In the genomic region with DNA sequence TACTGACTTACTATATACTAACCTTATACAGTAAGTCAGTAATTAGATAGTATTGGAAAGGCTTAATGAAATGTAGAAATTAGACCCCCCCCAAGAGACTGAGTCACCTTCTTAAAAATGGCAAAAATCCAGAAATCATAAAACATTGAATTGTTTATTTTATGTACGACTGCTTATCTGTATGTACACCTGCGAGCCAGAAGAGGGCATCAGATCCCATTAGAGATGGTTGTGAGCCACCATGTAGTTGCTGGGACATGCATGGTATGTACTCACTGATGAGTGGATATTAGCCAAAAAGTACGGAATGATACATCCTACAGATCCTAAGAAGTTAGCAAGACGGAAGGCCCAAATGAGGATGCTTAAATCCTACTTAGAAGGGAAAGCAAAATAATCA, we compare ENCODE assay signal across 31 mouse cellular contexts. TPM values are rescaled to one million over a fixed set of nuclear protein-coding genes. Genes with fewer than 3 reads are reported as not detected.
A peak's percentile ranks its signal among the peaks of the same experiment; 100 is the strongest.
DNase-seq lines count a peak whose midpoint lies in the region; ATAC-seq and TF ChIP-seq lines count a peak whose summit lies in the region.
"Had no signal": no experiment of that assay in that cellular context is flagged by ENCODE, and none has a peak within 500 bp of the region (broad histone marks: within the 10 kb centered on the region; RNA-seq: fewer than 3 reads in every experiment).

No protein-coding gene starts in this region.

- H3K36me3 ChIP-seq in hindbrain, postnatal 0 days (ENCODE audit: insufficient read depth, low read length) = no peaks in the 10 kb centered on the region
- no peaks in the 10 kb centered on the region for H3K36me3 ChIP-seq in hindbrain, embryonic 12.5 days
- H3K36me3 ChIP-seq in liver, postnatal 0 days (replicated peaks; ENCODE audit: insufficient read depth, low read length) = no peaks in the 10 kb centered on the region
- no peaks in the 10 kb centered on the region for H3K36me3 ChIP-seq in liver, embryonic 12.5 days
- H3K36me3 ChIP-seq: forebrain, embryonic 12.5 days; heart, embryonic 10.5 days; limb, embryonic 10.5 days had no signal

- TF ChIP-seq CTCF in hindbrain, postnatal 0 days (IDR thresholded peaks at IDR 0.05; ENCODE audit: low read depth) = peak; percentile 33; the same call in 1 of the 2 replicates
- TF ChIP-seq CTCF in liver, postnatal 0 days (IDR thresholded peaks at IDR 0.05; ENCODE audit: low read depth) = peak; percentile 21; the same call in 1 of the 2 replicates

- H3K27me3 ChIP-seq in hindbrain, postnatal 0 days (ENCODE audit: insufficient read depth, low read length) = no peaks in the 10 kb centered on the region
- no peaks in the 10 kb centered on the region for H3K27me3 ChIP-seq in hindbrain, embryonic 12.5 days
- no peaks in the 10 kb centered on the region for H3K27me3 ChIP-seq in liver, postnatal 0 days (ENCODE audit: insufficient read depth, low read length)
- no peaks in the 10 kb centered on the region for H3K27me3 ChIP-seq in liver, embryonic 12.5 days (replicated peaks)
- H3K27me3 ChIP-seq: CH12.LX; forebrain, embryonic 12.5 days; megakaryocyte, embryonic 14.5 days had no signal

- no peaks in the 10 kb centered on the region for H3K4me1 ChIP-seq in hindbrain, postnatal 0 days (ENCODE audit: insufficient read depth, low read length)
- no peaks in the 10 kb centered on the region for H3K4me1 ChIP-seq in hindbrain, embryonic 12.5 days
- H3K4me1 ChIP-seq in liver, postnatal 0 days (ENCODE audit: insufficient read depth) = no peaks in the 10 kb centered on the region
- no peaks in the 10 kb centered on the region for H3K4me1 ChIP-seq in liver, embryonic 12.5 days
- H3K4me1 ChIP-seq: forebrain, embryonic 12.5 days; heart, embryonic 10.5 days; limb, embryonic 10.5 days; megakaryocyte, embryonic 14.5 days had no signal

- DNase-seq in adrenal gland, postnatal 14 days = peak; percentile 12
- DNase-seq in adrenal gland, postnatal 25 days = no peak
- no peak for DNase-seq in hindbrain, postnatal 0 days (ENCODE audit: low spot score)
- DNase-seq in liver, postnatal 0 days = no peak
- DNase-seq in brain, adult 2 months (ENCODE audit: low read depth, low spot score) = peak; percentile 10
- no peak for DNase-seq in B cell, adult 2 months
- DNase-seq: adrenal gland, adult 2 months; cerebellum, adult 11 months; cerebellum, postnatal 14 days; heart, postnatal 14 days; kidney, postnatal 14 days; midbrain, embryonic 14.5 days; right cerebral cortex, postnatal 14 days; spleen, adult 18-20 months; thymus, adult 2 months had no signal

- WGBS in hindbrain, postnatal 0 days = 79% methylated on average over 4 of the region's 4 CpGs
- WGBS in hindbrain, embryonic 12.5 days = 75% methylated on average over 4 of the region's 4 CpGs
- WGBS in liver, postnatal 0 days (ENCODE audit: insufficient replicate concordance) = 55% methylated on average over 4 of the region's 4 CpGs
- WGBS in liver, embryonic 12.5 days (ENCODE audit: insufficient replicate concordance) = 60% methylated on average over 4 of the region's 4 CpGs

- H3K9ac ChIP-seq in hindbrain, postnatal 0 days (replicated peaks; ENCODE audit: low read length) = no peak overlapping the region
- no peak overlapping the region for H3K9ac ChIP-seq in hindbrain, embryonic 12.5 days
- no peak overlapping the region for H3K9ac ChIP-seq in liver, postnatal 0 days (replicated peaks)
- no peak overlapping the region for H3K9ac ChIP-seq in liver, embryonic 12.5 days
- H3K9ac ChIP-seq: forebrain, embryonic 12.5 days; hindbrain, embryonic 14.5 days had no signal

- no peaks in the 10 kb centered on the region for H3K9me3 ChIP-seq in hindbrain, postnatal 0 days (ENCODE audit: low read length)
- no peaks in the 10 kb centered on the region for H3K9me3 ChIP-seq in hindbrain, embryonic 12.5 days (replicated peaks)
- H3K9me3 ChIP-seq in liver, postnatal 0 days (ENCODE audit: low read length) = no peaks in the 10 kb centered on the region
- no peaks in the 10 kb centered on the region for H3K9me3 ChIP-seq in liver, embryonic 12.5 days (replicated peaks)
- H3K9me3 ChIP-seq: forebrain, embryonic 12.5 days; heart, embryonic 10.5 days; limb, embryonic 10.5 days; megakaryocyte, embryonic 14.5 days had no signal

- no peak overlapping the region for H3K27ac ChIP-seq in hindbrain, postnatal 0 days
- H3K27ac ChIP-seq in hindbrain, embryonic 12.5 days = no peak overlapping the region
- H3K27ac ChIP-seq in liver, postnatal 0 days (ENCODE audit: low read depth) = no peak overlapping the region
- no peak overlapping the region for H3K27ac ChIP-seq in liver, embryonic 12.5 days
- H3K27ac ChIP-seq: forebrain, embryonic 12.5 days; heart, embryonic 10.5 days; hindbrain, embryonic 14.5 days; limb, embryonic 10.5 days had no signal

- TF ChIP-seq EP300 in liver, postnatal 0 days (IDR thresholded peaks at IDR 0.05; ENCODE audit: low read depth) = no peak

- no peak overlapping the region for H3K4me3 ChIP-seq in hindbrain, postnatal 0 days (ENCODE audit: low read length)
- H3K4me3 ChIP-seq in hindbrain, embryonic 12.5 days = no peak overlapping the region
- H3K4me3 ChIP-seq in liver, postnatal 0 days (ENCODE audit: low read depth, low read length) = no peak overlapping the region
- H3K4me3 ChIP-seq in liver, embryonic 12.5 days = no peak overlapping the region
- H3K4me3 ChIP-seq: forebrain, embryonic 12.5 days; heart, embryonic 10.5 days; limb, embryonic 10.5 days; megakaryocyte, embryonic 14.5 days had no signal

- ATAC-seq in hindbrain, postnatal 0 days = no peak
- ATAC-seq in hindbrain, embryonic 12.5 days (ENCODE audit: low FRiP score) = no peak
- ATAC-seq in liver, postnatal 0 days = no peak
- ATAC-seq in liver, embryonic 12.5 days = no peak
- ATAC-seq: intestine, embryonic 16.5 days had no signal

- no peak overlapping the region for H3K4me2 ChIP-seq in hindbrain, postnatal 0 days (ENCODE audit: low read depth, low read length)
- H3K4me2 ChIP-seq in hindbrain, embryonic 12.5 days (replicated peaks) = no peak overlapping the region
- no peak overlapping the region for H3K4me2 ChIP-seq in liver, postnatal 0 days (ENCODE audit: low read depth, low read length)
- H3K4me2 ChIP-seq in liver, embryonic 12.5 days = no peak overlapping the region
- H3K4me2 ChIP-seq: forebrain, embryonic 12.5 days; hindbrain, embryonic 14.5 days; liver, embryonic 11.5 days had no signal

RNA-seq across cellular contexts. Expression of a gene that starts 13.7 kb away (rescaled TPM):
- total RNA-seq in adrenal gland, postnatal 14 days (2021) = 9.1 and 9.6 TPM in 2 replicates
- total RNA-seq in adrenal gland, postnatal 25 days (2021) = 10.5 and 12.2 TPM in 2 replicates
- total RNA-seq in hindbrain, postnatal 0 days (2014; rRNA removed) = 2.9 and 4.0 TPM in 2 replicates
- 2.1 and 2.4 TPM in 2 replicates for polyA plus RNA-seq in hindbrain, postnatal 0 days (2015; fragmentation: Nextera tagmentation; extraction: Ambion mirVana)
- 3.8 and 4.5 TPM in 2 replicates for polyA plus RNA-seq in hindbrain, embryonic 12.5 days (2016; fragmentation: Nextera tagmentation; extraction: Ambion mirVana)
- 0.11 and 0.12 TPM in 2 replicates for polyA plus RNA-seq in liver, postnatal 0 days (2015; fragmentation: Nextera tagmentation; extraction: Ambion mirVana)
- 0.46 and 0.53 TPM in 2 replicates for polyA plus RNA-seq in liver, embryonic 12.5 days (2016; fragmentation: Nextera tagmentation; extraction: Ambion mirVana)
- total RNA-seq: CH12.LX; neutrophil, adult 5-6 weeks had no signal

RNA-seq across cellular contexts. Expression of a gene that starts 33.9 kb away (rescaled TPM):
- total RNA-seq in adrenal gland, postnatal 14 days (2021) = not detected in 2 replicates
- total RNA-seq in adrenal gland, postnatal 25 days (2021) = not detected in 2 replicates
- not detected in 2 replicates for total RNA-seq in hindbrain, postnatal 0 days (2014; rRNA removed)
- not detected in 2 replicates for polyA plus RNA-seq in hindbrain, postnatal 0 days (2015; fragmentation: Nextera tagmentation; extraction: Ambion mirVana)
- polyA plus RNA-seq in hindbrain, embryonic 12.5 days (2016; fragmentation: Nextera tagmentation; extraction: Ambion mirVana) = not detected in 2 replicates
- polyA plus RNA-seq in liver, postnatal 0 days (2015; fragmentation: Nextera tagmentation; extraction: Ambion mirVana) = not detected in 2 replicates
- not detected in 2 replicates for polyA plus RNA-seq in liver, embryonic 12.5 days (2016; fragmentation: Nextera tagmentation; extraction: Ambion mirVana)
- total RNA-seq: adrenal gland, adult 2 months; CH12.LX; gastrocnemius, postnatal 4 days; heart, postnatal 14 days; layer of hippocampus, adult 8-10 months; left cerebral cortex, adult 18-20 months; neutrophil, adult 5-6 weeks had no signal
- polyA plus RNA-seq: adrenal gland, adult 2 months; forebrain, embryonic 12.5 days; heart, embryonic 10.5 days; intestine, embryonic 16.5 days; limb, embryonic 10.5 days; liver, embryonic 11.5 days; lung, embryonic 16.5 days; midbrain, embryonic 14.5 days; stomach, embryonic 14.5 days; thymus, adult 2 months had no signal

Comparison
In these comparisons a context has a peak if more than half of its experiments do, and no peak if none do; other contexts are left out.
1. DNase-seq: peak in adrenal gland, postnatal 14 days (single experiment) and brain, adult 2 months (single experiment); none in adrenal gland, postnatal 25 days (single experiment), hindbrain, postnatal 0 days (single experiment), liver, postnatal 0 days (single experiment) and B cell, adult 2 months (0 of 2).